Mouse (Mus musculus) MEL (cell line): ENCODE results near the gene Lhx1. TPM values are rescaled to one million over a fixed set of nuclear protein-coding genes. Genes with fewer than 3 reads are reported as not detected.
A peak's percentile ranks its signal among the peaks of the same experiment; 100 is the strongest.

ENCODE experiments used
- DNase-seq: peaks from one replicate; pipeline ENCODE4 v3.0.0; 2011; ENCODE audit warnings: low read depth, low spot score
- H3K27ac ChIP-seq: 2 replicates; pipeline ENCODE4 v1.5.1; 2012; ENCODE audit warnings: low read depth, mild to moderate bottlenecking, control low read depth, low read length, moderate library complexity; ENCODE audit not compliant: control insufficient read depth
- H3K27me3 ChIP-seq, 2 experiments: fragments of 150-350 bp in 1 of 2; sonication (generic) in 1 of 2; 2 replicates each; pipeline ENCODE4 v1.6.1; 2012; ENCODE audit warnings: low read length in 2 of 2, mild to moderate bottlenecking in 2 of 2, improper control_type of control experiment in 1 of 2, moderate library complexity in 1 of 2; ENCODE audit not compliant: insufficient read depth in 2 of 2, control insufficient read depth in 1 of 2
- H3K36me3 ChIP-seq, 2 experiments: 2 replicates each; pipeline ENCODE4 v1.6.1; 2012 to 2014; ENCODE audit warnings: low read length in 2 of 2, improper control_type of control experiment in 1 of 2, inconsistent platforms in 1 of 2, mild to moderate bottlenecking in 1 of 2; ENCODE audit not compliant: insufficient read depth in 2 of 2, control insufficient read depth in 1 of 2
- H3K4me1 ChIP-seq, 2 experiments: fragments of 150-350 bp in 1 of 2; sonication (generic) in 1 of 2; 2 replicates each; pipeline ENCODE4 v1.6.1; 2012; ENCODE audit warnings: low read length in 2 of 2, improper control_type of control experiment in 1 of 2, mild to moderate bottlenecking in 1 of 2; ENCODE audit not compliant: insufficient read depth in 2 of 2, control insufficient read depth in 1 of 2
- H3K4me3 ChIP-seq, 2 experiments: fragments of 150-350 bp in 1 of 2; sonication (generic) in 1 of 2; 2 replicates each; pipeline ENCODE4 v1.5.1; 2012; ENCODE audit warnings: low read depth in 2 of 2, low read length in 2 of 2, mild to moderate bottlenecking in 2 of 2, moderate library complexity in 2 of 2, control low read depth in 1 of 2, improper control_type of control experiment in 1 of 2; ENCODE audit not compliant: control insufficient read depth in 1 of 2, insufficient read depth in 1 of 2
- H3K79me2 ChIP-seq: 2 replicates; pipeline ENCODE4 v1.6.1; 2012; ENCODE audit warnings: mild to moderate bottlenecking, low read length, moderate library complexity; ENCODE audit not compliant: control insufficient read depth, poor library complexity, insufficient read depth
- H3K9ac ChIP-seq: 2 replicates; pipeline ENCODE4 v1.6.1; 2012; ENCODE audit warnings: low read depth, mild to moderate bottlenecking, control low read depth, low read length, moderate library complexity; ENCODE audit not compliant: control insufficient read depth, poor library complexity, severe bottlenecking
- H3K9me3 ChIP-seq: fragments of 150-350 bp; sonication (generic); replicated peaks from 2 replicates; pipeline ENCODE4 v1.6.1; 2012; ENCODE audit warnings: mild to moderate bottlenecking, low read length, improper control_type of control experiment, moderate library complexity; ENCODE audit not compliant: insufficient read depth
- BHLHE40 ChIP-seq: IDR thresholded peaks from 2 replicates; pipeline ENCODE4 v1.6.1; 2012; ENCODE audit warnings: low read depth, mild to moderate bottlenecking, inconsistent platforms, low read length, improper control_type of control experiment, borderline replicate concordance
- CHD2 ChIP-seq: IDR thresholded peaks from 2 replicates; pipeline ENCODE4 v1.6.1; 2011; ENCODE audit warnings: low read length, improper control_type of control experiment
- CTCF ChIP-seq, 3 experiments: IDR thresholded peaks in 2 of 3; conservative IDR thresholded peaks in 1 of 3; 2 replicates each; pipeline ENCODE4 v1.5.1; 2011 to 2012; ENCODE audit warnings: low read length in 3 of 3, low read depth in 2 of 3, mild to moderate bottlenecking in 2 of 3, improper control_type of control experiment in 1 of 3, inconsistent platforms in 1 of 3, mixed read lengths in 1 of 3, moderate library complexity in 1 of 3; ENCODE audit not compliant: control insufficient read depth in 1 of 3, insufficient read depth in 1 of 3, poor library complexity in 1 of 3, severe bottlenecking in 1 of 3
- ELF1 ChIP-seq: IDR thresholded peaks from 2 replicates; pipeline ENCODE4 v1.6.1; 2014; ENCODE audit warnings: low read depth, mild to moderate bottlenecking, inconsistent platforms, low read length, improper control_type of control experiment, moderate library complexity
- HCFC1 ChIP-seq: IDR thresholded peaks from 2 replicates; pipeline ENCODE4 v1.6.1; 2012; ENCODE audit warnings: low read depth, mild to moderate bottlenecking, inconsistent platforms, low read length, improper control_type of control experiment, moderate library complexity
- KAT2A ChIP-seq: conservative IDR thresholded peaks from 2 replicates; pipeline ENCODE4 v1.6.1; 2012; ENCODE audit warnings: low read depth, low read length, improper control_type of control experiment, inconsistent platforms
- MAX ChIP-seq: IDR thresholded peaks from 2 replicates; pipeline ENCODE4 v1.6.1; 2011; ENCODE audit warnings: low read length, improper control_type of control experiment
- MAZ ChIP-seq: IDR thresholded peaks from 2 replicates; pipeline ENCODE4 v1.6.1; 2012; ENCODE audit warnings: low read depth, mild to moderate bottlenecking, inconsistent platforms, low read length, improper control_type of control experiment
- MEF2A ChIP-seq: IDR thresholded peaks from 2 replicates; pipeline ENCODE4 v1.6.1; 2014; ENCODE audit warnings: low read depth, mild to moderate bottlenecking, inconsistent platforms, low read length, improper control_type of control experiment; ENCODE audit not compliant: poor library complexity, insufficient replicate concordance, severe bottlenecking; ENCODE audit errors: extremely low read depth
- MYB ChIP-seq: IDR thresholded peaks from 2 replicates; pipeline ENCODE4 v1.6.1; 2011; ENCODE audit warnings: mild to moderate bottlenecking, low read depth, low read length, improper control_type of control experiment
- NELFE ChIP-seq: IDR thresholded peaks from 2 replicates; pipeline ENCODE4 v1.6.1; 2011; ENCODE audit warnings: low read depth, low read length, improper control_type of control experiment
- NRF1 ChIP-seq: IDR thresholded peaks from 2 replicates; pipeline ENCODE4 v1.6.1; 2014; ENCODE audit warnings: low read depth, mild to moderate bottlenecking, inconsistent platforms, low read length, improper control_type of control experiment, moderate library complexity; ENCODE audit not compliant: poor library complexity, insufficient read depth, severe bottlenecking
- POLR2A ChIP-seq, 2 experiments: IDR thresholded peaks; 2 replicates each; pipeline ENCODE4 v1.6.1; 2011 to 2012; ENCODE audit warnings: low read length in 2 of 2, mild to moderate bottlenecking in 2 of 2, control low read depth in 1 of 2, improper control_type of control experiment in 1 of 2, low read depth in 1 of 2, moderate library complexity in 1 of 2; ENCODE audit not compliant: control insufficient read depth in 1 of 2, insufficient read depth in 1 of 2, poor library complexity in 1 of 2
- POLR2AphosphoS2 ChIP-seq: IDR thresholded peaks from 2 replicates; pipeline ENCODE4 v1.6.1; 2011; ENCODE audit warnings: low read length, improper control_type of control experiment
- RAD21 ChIP-seq: IDR thresholded peaks from 2 replicates; pipeline ENCODE4 v1.6.1; 2011; ENCODE audit warnings: mild to moderate bottlenecking, low read depth, low read length, improper control_type of control experiment
- SMC3 ChIP-seq: IDR thresholded peaks from 2 replicates; pipeline ENCODE4 v1.6.1; 2011; ENCODE audit warnings: low read depth, low read length, improper control_type of control experiment
- TBP ChIP-seq: IDR thresholded peaks from 2 replicates; pipeline ENCODE4 v1.8.0; 2011; ENCODE audit warnings: low read depth, low read length, improper control_type of control experiment
- UBTF ChIP-seq: IDR thresholded peaks from 2 replicates; pipeline ENCODE4 v1.6.1; 2012; ENCODE audit warnings: low read depth, mild to moderate bottlenecking, inconsistent platforms, low read length, improper control_type of control experiment, moderate library complexity, borderline replicate concordance; ENCODE audit not compliant: insufficient read depth
- ZC3H11A ChIP-seq: IDR thresholded peaks from 2 replicates; pipeline ENCODE4 v1.6.1; 2012; ENCODE audit warnings: low read depth, mild to moderate bottlenecking, inconsistent platforms, low read length, improper control_type of control experiment
- ZNF384 ChIP-seq: IDR thresholded peaks from 2 replicates; pipeline ENCODE4 v1.6.1; 2012; ENCODE audit warnings: low read depth, mild to moderate bottlenecking, inconsistent platforms, low read length, improper control_type of control experiment
- polyA plus RNA-seq, 2 experiments: library from polyadenylated mRNA; stranded (reverse) in 1 of 2; unstranded in 1 of 2; fragments of >175 nt in 1 of 2; fragments of >200 nt in 1 of 2; gene quantifications; 2 replicates each; pipeline versions ENCODE4 v1.2.1 to v1.2.4; 2012; ENCODE audit warnings: low replicate concordance in 2 of 2, low read depth in 1 of 2; ENCODE audit not compliant: insufficient read length in 2 of 2, insufficient read depth in 1 of 2, missing spikeins in 1 of 2
- total RNA-seq: library from RNA; depleted of rRNA; stranded (reverse); fragments of 300-350 nt; gene quantifications from 2 replicates; pipeline ENCODE4 v1.2.3, GENCODE M21; 2012

Lhx1 gene
- total and polyA plus RNA-seq, 3 experiments = not detected

DNA sequence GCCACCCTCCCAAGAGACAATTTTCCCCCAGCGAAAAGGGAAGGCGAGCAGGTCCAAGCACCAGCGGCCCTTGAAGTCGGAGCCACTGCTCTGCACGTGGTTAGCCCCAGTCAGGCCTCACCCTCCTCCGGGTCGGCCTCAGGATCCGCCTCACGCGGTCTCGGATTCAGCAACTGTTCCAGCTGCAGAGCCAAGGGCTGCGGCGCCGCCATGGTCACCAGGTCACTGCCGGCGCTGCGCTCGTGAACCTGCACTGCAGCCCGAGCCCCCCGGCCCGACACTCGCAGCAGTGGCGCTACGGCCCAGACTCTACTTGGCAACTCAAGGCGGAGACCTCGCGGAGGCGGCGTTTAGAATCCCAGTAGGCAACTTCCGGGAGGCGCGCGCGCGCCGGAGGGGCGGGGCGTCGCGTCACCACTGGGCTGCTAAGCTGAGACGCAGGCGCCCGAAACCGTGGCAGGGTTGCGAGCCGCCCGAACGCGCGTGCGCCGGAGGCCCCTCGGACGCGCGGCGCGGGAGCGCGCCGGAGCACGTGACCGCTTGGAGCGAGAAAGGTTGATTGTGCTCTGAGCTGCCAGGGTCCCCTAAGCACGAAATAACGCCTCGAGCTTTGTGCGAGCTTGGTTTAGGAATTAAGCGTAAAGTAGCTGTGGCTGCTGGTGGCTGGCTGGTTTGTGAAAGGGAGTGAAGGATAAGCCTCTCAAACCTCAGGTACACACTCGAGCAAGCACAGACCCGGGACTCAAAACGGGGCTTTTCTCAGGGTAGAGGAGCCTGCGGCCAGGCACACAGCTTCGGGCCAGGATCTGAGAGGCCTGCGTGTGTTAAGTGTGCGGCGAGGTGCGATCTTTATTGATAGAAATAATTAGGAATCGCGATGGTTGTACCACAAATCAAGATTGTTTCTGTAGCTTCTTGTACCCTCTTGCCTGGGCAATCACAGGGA is 11.9 kb downstream of the Lhx1 start, which contains the start of gene Aatf (continued):
- no peak for TF ChIP-seq CHD2
- peak; percentile 99 for TF ChIP-seq POLR2AphosphoS2
- TF ChIP-seq ELF1 = peak; percentile 96
- peak; percentile 89 to 98 for TF ChIP-seq POLR2A (IDR thresholded peaks at IDR 0.05; ENCODE audit: control insufficient read depth in 1 of 2, insufficient read depth in 1 of 2, low read depth in 1 of 2, low read length in 2 of 2, poor library complexity in 1 of 2)
- peak; percentile 85 for TF ChIP-seq TBP
- TF ChIP-seq MAX = peak; percentile 98

DNA sequence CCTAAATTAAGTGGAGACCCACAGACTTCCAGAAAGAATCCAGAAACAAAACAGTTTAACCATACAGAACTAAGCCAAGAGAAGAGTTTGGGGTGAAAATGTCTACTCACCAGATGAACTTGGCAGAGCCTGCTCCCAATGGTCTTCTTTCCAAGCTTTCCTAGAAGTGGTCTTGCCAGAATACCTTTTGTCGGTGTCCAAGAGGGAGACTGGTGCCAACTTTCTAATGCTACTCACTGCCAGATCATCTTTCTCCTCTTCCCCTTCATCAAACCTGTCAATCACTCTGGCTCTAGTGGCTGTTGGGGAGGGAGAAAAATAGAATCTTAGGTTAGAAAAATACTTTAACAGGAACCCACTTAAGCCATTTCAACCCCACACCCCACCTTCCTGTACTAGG is 13.3 kb downstream of the Lhx1 start:
- no peak for DNase-seq
- Histone ChIP-seq H3K27ac (no peak overlapping the region), H3K4me1 (peaks cover 8 to 14% of the 10 kb centered on the region in 2 experiments; a peak in 3 of 4 replicates), H3K9ac (peak overlapping the region; percentile 95), H3K79me2 (peaks cover 21% of the 10 kb centered on the region), H3K36me3 (peaks cover 23 to 39% of the 10 kb centered on the region in 2 experiments), H3K27me3 (no peaks in the 10 kb centered on the region), H3K9me3 (no peaks in the 10 kb centered on the region)
- TF ChIP-seq MEF2A (no peak), NELFE (0 out of 2 replicates have a peak, but pooled peaks have one; percentile 19)
- TF ChIP-seq, all 39 proteins: peak for 1
- H3K4me3 ChIP-seq = peak overlapping the region; percentile 30 to 78

DNA sequence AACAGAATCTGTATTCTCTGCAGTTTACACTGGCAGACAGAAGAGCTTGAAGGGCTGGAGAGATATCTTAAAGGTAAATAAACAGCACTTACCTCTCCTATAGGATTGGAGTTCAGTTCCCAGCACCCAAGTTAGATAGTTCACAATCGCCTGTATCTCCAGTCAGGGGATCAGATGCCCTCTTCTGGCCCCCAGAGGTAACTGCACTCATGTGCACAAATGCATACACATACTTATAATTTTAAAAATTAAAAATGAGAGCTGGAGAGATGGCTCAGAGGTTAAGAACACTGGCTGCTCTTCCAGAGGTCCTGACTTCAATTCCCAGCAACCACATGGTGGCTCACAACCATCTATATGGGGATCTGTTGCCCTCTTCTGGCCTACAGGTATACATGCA is 21.0 kb downstream of the Lhx1 start:
- TF ChIP-seq SMC3 = peak; percentile 28
- TF ChIP-seq NRF1 = no peak
- peak; percentile 43 to 53 (median 51) for TF ChIP-seq CTCF (IDR thresholded peaks at IDR 0.05 in 2 of 3, conservative IDR thresholded peaks at IDR 0.05 in 1 of 3; ENCODE audit: control insufficient read depth in 1 of 3, insufficient read depth in 1 of 3, low read depth in 2 of 3, low read length in 3 of 3, poor library complexity in 1 of 3, severe bottlenecking in 1 of 3)
- no peak for TF ChIP-seq ELF1
- TF ChIP-seq HCFC1 = no peak
- TF ChIP-seq MYB = no peak
- no peak for TF ChIP-seq MAZ
- TF ChIP-seq BHLHE40 = no peak
- TF ChIP-seq RAD21 = peak; percentile 9
- TF ChIP-seq ZC3H11A = 0 out of 2 replicates have a peak, but pooled peaks have one; percentile 16
- TF ChIP-seq KAT2A = no peak
- TF ChIP-seq ZNF384 = no peak
- TF ChIP-seq UBTF = no peak
- Histone ChIP-seq H3K79me2 (peaks cover 14% of the 10 kb centered on the region; the same call in 1 of the 2 replicates), H3K9ac (no peak overlapping the region), H3K9me3 (no peaks in the 10 kb centered on the region), H3K27ac (no peak overlapping the region), H3K4me3 (no peak overlapping the region), H3K4me1 (no peaks in the 10 kb centered on the region), H3K27me3 (no peaks in the 10 kb centered on the region), H3K36me3 (peaks cover 17 to 58% of the 10 kb centered on the region in 2 experiments)
- peak; percentile 49 for DNase-seq
